Mouse (Mus musculus): ENCODE data around the gene Baz2b.

Baz2b gene

GRCm38 (mm10) chr2:60133072-60133471 is 76.6 kb downstream of the Baz2b start:
- in situ Hi-C loops (cut with MboI, MseI), result loop anchor here (25.0 kb wide), 1 partner anchor 1779 kb away; no protein-coding TSS in a partner anchor

DNA sequence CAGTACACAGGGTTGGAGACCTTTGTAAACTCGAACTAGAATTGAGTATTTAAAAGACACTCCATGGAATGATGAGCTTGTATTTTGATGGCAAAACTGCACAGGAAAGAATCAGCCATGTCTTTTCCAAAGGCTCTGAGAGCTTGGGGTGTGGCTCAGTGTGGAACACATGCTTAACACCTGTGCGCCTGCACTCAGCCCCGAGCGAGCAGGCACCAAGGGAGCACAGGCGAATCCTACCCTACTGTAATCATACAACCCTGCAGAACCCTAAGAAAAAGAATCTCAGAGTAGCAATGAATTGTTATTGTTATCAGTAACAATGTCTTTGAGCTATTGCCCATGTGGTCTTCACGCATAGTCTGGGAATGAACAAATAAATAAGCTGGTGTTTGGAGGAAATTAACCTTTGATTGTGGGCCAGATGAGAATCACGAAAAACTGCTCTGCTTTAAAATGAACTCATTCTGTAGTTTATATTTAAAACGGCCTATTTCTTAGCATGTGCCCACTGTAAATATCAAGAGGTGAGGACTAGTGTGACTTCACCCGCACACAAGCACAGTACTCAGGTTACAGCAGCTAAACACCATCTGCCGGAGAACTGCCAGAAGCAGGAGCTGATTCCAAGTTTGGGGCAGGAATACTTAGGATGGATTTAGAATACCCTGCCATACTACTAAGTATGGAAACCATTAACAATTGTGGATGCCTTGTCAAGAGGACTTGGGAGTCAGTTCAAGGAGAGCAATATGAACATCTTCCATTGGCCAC is 77.2 kb downstream of the Baz2b start:
- in situ Hi-C loops (cut with MboI, MseI), result loop anchor here (25.0 kb wide), 1 partner anchor 1780 kb away; no protein-coding TSS in a partner anchor

DNA sequence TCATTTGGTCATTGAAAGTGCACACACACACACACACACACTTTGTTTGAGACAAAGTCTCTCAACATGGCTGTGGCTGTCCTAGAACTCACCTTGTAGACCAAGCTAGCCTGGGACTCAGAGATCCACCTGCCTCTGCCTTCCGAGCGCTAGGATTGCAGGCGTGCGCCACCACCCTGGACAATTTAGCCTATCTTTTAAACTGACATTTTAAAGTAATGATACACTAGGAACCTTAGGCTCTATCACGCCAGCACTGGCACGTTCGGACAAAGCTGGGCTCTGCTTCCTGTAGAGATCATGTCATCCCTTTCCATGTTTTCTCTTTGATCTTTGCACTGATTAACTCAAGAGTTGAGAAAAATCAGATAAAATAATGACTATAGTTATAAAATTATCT is 81.0 kb downstream of the Baz2b start:
- in situ Hi-C loops (cut with MboI, MseI), result loop anchor here (10.0 to 25.0 kb wide), 2 partner anchors 76 to 1784 kb away; partner anchors contain the start of genes Baz2b and March7

DNA sequence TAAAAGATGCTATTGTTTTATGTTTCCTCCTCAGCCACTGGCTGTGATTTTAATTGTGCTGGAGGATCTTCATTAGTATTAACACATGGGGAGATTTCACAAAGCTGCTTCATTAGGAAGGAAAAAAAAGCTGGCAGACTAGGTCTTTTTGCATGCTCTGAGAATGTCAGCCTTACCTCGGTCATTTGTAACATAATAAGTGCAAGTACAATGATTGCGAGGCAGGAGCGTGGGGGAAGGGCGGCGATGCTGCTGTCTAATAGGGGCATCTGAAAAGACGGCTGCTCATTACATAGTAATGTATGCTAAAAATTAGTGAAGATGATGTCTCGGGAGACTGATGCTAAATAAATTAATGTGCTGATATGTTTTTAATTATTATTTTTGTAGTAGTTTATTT is 82.8 kb downstream of the Baz2b start:
- in situ Hi-C loops (cut with MboI, MseI), result loop anchor here (10.0 to 25.0 kb wide), 2 partner anchors 78 to 1785 kb away; partner anchors contain the start of genes Baz2b and March7

GRCm38 (mm10) chr2:60126292-60126691 is 83.3 kb downstream of the Baz2b start:
- in situ Hi-C loops (cut with MboI, MseI), result loop anchor here (10.0 to 25.0 kb wide), 2 partner anchors 79 to 1786 kb away; partner anchors contain the start of genes Baz2b and March7

DNA sequence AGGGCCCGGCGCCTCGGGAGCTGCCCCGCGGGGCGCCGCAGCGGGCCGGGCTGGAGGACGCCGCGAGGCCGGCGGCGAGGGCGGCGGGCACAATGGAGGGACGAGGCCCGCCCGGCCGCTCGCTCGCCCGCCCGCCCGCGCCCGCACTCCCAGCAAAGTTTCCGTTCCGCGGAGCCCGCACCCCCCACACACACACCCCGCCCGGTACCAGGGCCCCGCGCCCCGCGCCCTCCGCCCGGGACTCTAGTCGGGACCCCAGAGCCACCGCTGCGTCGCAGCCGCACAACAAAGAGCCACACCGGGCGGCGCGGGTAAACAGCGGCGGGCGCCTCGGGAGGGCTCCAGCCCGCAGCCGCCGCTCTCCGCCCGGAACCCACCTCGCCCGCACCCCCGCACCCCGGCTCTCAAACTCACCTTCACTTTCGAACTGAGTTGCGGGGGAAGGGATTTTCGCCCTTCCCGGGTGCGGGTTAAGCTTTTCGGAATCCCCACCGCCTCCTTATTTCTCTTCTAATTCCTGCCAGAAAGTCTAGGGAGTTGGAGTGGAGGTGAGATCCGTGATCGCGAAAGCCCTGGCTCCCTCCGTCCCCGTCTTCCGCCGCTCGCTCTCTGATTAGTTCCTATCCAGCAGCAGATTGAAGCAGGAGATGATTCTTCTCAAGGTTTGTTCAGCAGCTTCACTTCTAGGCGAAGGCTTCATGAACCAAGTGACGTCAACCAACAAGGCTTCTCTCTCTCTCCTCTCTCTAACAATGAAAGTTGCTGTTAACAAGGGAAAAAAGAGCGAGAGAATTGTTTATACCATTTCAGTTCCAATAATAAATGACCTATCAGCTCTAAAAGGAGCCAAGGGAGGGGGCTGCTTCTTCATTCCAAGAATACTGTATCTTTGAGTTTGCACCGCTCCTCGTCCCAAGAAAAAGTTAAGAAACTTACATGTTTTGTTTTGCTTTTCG is 84.3 kb downstream of the Baz2b start:
- in situ Hi-C loops (cut with MboI, MseI), result loop anchor here (10.0 to 25.0 kb wide), 2 partner anchors 79 to 1787 kb away; partner anchors contain the start of genes Baz2b and March7

- in situ Hi-C loops (cut with MboI, MseI), result loop anchor here (10.0 to 25.0 kb wide), 2 partner anchors 80 to 1788 kb away; partner anchors contain the start of genes Baz2b and March7
Observed at GRCm38 (mm10) chr2:60124648-60125048, 85.0 kb downstream of the Baz2b start.

GRCm38 (mm10) chr2:60123911-60124647 is 85.6 kb downstream of the Baz2b start:
- in situ Hi-C loops (cut with MboI, MseI), result loop anchor here (10.0 kb wide), 1 partner anchor 81 kb away; the partner anchor contains the start of genes Baz2b and March7

DNA sequence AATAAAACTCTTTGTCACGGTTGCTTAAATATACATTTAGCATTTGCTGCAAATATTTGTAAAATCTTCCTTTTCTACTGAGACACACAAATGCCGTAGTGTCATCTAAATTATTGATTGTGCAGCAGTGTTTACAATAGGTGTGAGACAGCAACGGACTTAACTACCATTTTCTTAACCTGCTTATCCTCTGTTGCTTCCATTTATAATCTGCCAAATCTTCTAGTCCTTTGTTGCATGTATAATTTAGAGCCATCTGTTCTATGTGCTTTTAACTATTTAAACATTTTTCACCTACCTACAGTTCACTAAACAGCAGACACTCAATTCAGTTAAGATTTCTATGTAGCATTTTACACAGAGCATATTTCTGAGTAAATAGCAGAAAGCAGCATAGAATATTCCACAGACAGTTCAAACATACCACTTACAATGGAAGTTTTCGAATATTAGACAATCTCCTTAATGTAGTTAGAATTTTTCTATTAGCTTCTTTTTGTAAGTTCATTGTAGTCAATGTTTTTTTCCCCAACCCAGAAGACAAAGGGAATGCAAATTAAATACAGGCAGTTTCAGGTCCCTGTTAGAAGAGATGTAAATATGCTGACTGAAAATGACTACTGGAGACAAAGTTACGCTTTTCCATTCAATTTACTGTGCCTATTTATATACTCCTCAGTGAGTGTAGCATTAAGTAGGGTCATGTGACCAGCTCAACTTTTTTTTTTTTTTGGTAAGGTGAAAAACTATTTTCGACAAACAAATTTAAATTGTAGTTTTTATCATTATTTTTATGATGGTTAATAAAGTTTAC is 86.4 kb downstream of the Baz2b start:
- in situ Hi-C loops (cut with MboI, MseI), result loop anchor here (10.0 kb wide), 1 partner anchor 82 kb away; the partner anchor contains the start of genes Baz2b and March7

DNA sequence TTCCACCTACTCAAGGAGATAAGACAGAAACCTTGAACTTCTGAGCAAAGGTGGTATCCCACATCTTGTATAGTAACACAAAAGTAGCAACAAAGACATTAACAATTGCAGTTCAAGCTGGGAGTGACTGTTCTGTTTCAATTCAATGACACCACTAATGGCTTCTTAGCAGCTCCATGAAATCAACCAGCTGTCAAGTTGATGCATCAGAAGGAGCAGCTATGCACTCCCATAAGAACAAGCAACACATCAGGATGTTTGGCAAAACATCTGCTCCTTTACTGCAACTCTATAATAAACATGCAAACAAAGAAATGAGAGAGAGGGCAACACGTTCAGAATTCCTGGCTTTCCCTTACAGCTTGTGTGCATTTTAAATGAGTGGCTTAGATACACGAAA is 87.5 kb downstream of the Baz2b start:
- in situ Hi-C loops (cut with MboI, MseI), result loop anchor here (10.0 kb wide), 1 partner anchor 83 kb away; the partner anchor contains the start of genes Baz2b and March7

GRCm38 (mm10) chr2:60120681-60121080 is 89.0 kb downstream of the Baz2b start:
- in situ Hi-C loops (cut with MboI, MseI), result loop anchor here (10.0 kb wide), 1 partner anchor 84 kb away; the partner anchor contains the start of genes Baz2b and March7

DNA sequence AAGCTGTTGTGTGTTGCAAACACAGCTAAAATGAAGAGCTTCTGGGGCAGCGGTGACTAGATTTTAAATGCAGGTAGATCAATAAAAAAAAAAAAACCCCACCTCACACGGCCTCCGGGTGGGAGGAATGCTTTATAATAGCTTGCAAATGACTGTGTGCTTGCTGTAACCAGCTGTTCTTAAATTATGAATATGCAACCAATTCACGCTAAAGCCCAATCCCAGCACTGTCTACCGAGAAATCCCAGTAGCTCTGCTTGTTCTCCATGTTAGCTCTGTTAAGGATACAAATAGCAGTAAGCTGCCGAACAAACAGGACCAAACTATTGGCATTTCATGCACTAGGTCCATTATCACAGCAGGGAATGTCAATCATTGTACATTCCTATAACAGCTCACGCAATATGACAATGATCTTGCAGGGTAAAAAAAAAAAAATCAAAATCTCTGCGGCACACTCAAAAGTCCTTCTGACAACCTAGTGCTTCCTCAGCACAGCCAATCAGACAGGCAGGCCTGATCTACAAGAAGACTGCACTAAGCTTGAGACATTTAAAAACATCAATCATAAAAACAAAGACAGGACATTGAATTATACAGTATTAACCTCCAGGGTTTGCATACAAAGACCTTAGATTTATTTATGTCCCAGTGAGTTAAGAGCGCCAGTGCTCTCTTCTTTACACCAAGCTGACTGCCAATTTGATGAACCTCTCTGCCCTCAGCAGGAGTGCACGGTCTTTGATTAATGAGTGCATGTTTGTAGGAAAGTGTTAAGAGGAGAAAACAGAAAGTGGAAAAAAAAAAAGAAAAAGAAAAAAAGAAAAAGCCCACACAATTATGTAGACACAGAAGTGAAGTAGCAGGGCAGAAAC is 90.7 kb downstream of the Baz2b start:
- in situ Hi-C loops (cut with MboI, MseI), result no loop called here

DNA sequence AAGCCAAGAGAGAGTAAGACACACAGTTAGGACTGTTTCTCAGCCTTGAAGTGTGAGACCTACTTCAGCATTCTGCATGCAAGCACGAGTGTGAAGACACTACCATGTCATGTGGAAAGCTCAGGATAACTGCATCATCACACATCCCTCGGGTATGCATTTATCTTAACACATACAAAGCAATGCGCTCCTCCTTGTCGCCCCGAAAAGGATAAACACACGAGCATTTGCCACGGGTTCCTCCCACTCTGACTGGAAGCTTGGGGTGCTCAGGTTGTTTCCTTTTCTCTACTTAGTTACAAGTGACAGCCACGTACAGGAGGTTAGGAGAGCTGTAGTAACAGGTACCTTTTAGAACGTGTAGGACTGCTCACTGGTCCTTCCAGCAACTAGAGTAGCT is 91.8 kb downstream of the Baz2b start:
- in situ Hi-C loops (cut with MboI, MseI), result no loop called here

GRCm38 (mm10) chr2:60115891-60116554 is 93.6 kb downstream of the Baz2b start:
- in situ Hi-C loops (cut with MboI, MseI), result no loop called here

- in situ Hi-C loops (cut with MboI, MseI), result no loop called here
Observed at GRCm38 (mm10) chr2:60114901-60115300, 94.7 kb downstream of the Baz2b start.

DNA sequence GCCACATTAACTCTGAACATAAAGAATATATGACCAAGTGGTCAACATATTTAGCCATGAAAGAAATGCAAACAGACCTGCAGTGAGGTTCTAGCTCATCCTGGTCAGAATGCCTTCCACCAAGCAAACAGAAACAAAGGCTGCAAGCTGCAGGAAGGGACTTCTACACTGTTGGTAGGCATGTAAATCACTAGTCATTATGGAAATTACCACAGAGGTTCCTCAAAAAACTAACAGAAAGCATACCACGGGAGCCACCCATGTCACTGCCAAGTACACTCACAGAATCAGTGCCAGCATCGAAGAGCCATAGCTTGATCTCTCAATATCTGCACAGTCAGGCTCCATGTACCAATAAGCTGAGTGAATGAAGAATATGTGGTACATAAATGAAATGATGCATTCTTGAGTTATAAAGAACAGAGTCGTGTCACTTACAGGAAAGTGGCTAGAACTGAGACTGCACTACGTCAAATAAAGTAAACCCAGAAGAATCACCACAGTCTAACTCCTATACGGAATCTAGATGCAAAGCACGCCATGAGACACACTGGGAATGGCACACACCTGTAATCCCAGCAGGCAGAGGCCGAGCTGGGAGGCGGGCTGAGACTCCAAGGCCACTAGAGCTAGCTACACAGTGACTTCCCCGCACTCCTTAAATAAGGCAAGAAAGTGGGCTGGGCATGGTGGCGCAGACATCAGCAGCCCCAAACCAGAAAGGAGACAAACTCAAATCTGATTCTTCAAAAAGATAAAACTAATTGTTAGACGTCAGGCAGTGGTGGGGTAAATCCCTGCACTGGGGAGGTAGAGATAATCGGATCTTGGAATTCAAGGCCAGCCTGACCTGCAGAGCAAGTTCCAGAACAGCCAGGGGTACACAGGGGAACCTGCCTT is 95.7 kb downstream of the Baz2b start:
- in situ Hi-C loops (cut with MboI, MseI), result no loop called here

GRCm38 (mm10) chr2:60112116-60112515 is 97.5 kb downstream of the Baz2b start:
- in situ Hi-C loops (cut with MboI, MseI), result no loop called here

Data from regulatory T cell (primary cell).